Mouse (Mus musculus): ENCODE measurements around the gene Ric3.

- TF ChIP-seq CTCF (IDR thresholded peaks at IDR 0.05; ENCODE audit: low read depth) = no peak
- no peak for TF ChIP-seq EP300 (IDR thresholded peaks at IDR 0.05; ENCODE audit: low read depth)
These were observed 79.5 kb downstream of the Ric3 start for GRCm38 (mm10) chr7:109003653-109004052.

All from liver, postnatal 0 days (tissue).